Mouse (Mus musculus) stomach, postnatal 0 days (tissue): Measurements from ENCODE around the gene AC153137.1. TPM values are rescaled to one million over a fixed set of nuclear protein-coding genes. Genes with fewer than 3 reads are reported as not detected.

ENCODE experiments used
- ATAC-seq: fragments of 200-750 bp; cut with Nextera tagmentation; 2 replicates; pipeline ENCODE4 v1.8.0; 2017; ENCODE audit not compliant: low FRiP score, low TSS enrichment
- DNase-seq: peaks from one replicate; pipeline ENCODE4 v3.0.0-alpha.2; 2016; ENCODE audit warnings: low spot score
- H3K27ac ChIP-seq: fragments of 300-500 bp; sonication (generic); replicated peaks from 2 replicates; pipeline ENCODE4 v1.5.1; 2014; ENCODE audit warnings: mild to moderate bottlenecking, control low read depth
- H3K27me3 ChIP-seq: fragments of 300-500 bp; sonication (generic); 2 replicates; pipeline ENCODE4 v1.6.1; 2014; ENCODE audit warnings: low read length; ENCODE audit not compliant: control insufficient read depth, insufficient read depth
- H3K36me3 ChIP-seq: fragments of 300-500 bp; sonication (generic); 2 replicates; pipeline ENCODE4 v1.6.1; 2014; ENCODE audit warnings: low read length, mixed read lengths; ENCODE audit not compliant: control insufficient read depth, insufficient read depth
- H3K4me1 ChIP-seq: fragments of 300-500 bp; sonication (generic); replicated peaks from 2 replicates; pipeline ENCODE4 v1.6.1; 2014; ENCODE audit warnings: antibody characterized with exemption; ENCODE audit not compliant: control insufficient read depth, insufficient read depth
- H3K4me2 ChIP-seq: fragments of 300-500 bp; sonication (generic); replicated peaks from 2 replicates; pipeline ENCODE4 v1.6.1; 2014; ENCODE audit warnings: low read depth, mild to moderate bottlenecking, control low read depth, moderate library complexity
- H3K4me3 ChIP-seq: fragments of 300-500 bp; sonication (generic); 2 replicates; pipeline ENCODE4 v1.5.1; 2014; ENCODE audit warnings: low read depth, low read length, control low read depth
- H3K9ac ChIP-seq: fragments of 300-500 bp; sonication (generic); 2 replicates; pipeline ENCODE4 v1.6.1; 2014; ENCODE audit warnings: mild to moderate bottlenecking, low read length, control low read depth, mixed read lengths
- H3K9me3 ChIP-seq: fragments of 300-500 bp; sonication (generic); 2 replicates; pipeline ENCODE4 v1.6.1; 2016; ENCODE audit warnings: low read length; ENCODE audit not compliant: control insufficient read depth
- CTCF ChIP-seq: IDR thresholded peaks from 2 replicates; pipeline ENCODE4 v1.5.1; 2016; ENCODE audit warnings: antibody characterized with exemption, low read depth, mild to moderate bottlenecking, moderate library complexity
- EP300 ChIP-seq: optimal IDR thresholded peaks from 2 replicates; pipeline ENCODE3; 2016; ENCODE audit warnings: antibody characterized with exemption
- WGBS: fragments of 180-500 bp; shearing (Covaris S2); extraction: QIAGEN DNeasy Blood & Tissue Kit; methylation state at CpG from one replicate; pipeline ENCODE4 v1.1.7; 2014; 5-methylcytosine and 5-hydroxymethylcytosine counted together
- polyA plus RNA-seq: library from polyadenylated mRNA; unstranded; fragments of >200 nt; fragmentation: Nextera tagmentation; extraction: Ambion mirVana; gene quantifications from 2 replicates; pipeline ENCODE4 v1.2.1, GENCODE M21; 2015

AC153137.1 gene
- polyA plus RNA-seq, 1 experiment from 2014 or later: not detected

DNA sequence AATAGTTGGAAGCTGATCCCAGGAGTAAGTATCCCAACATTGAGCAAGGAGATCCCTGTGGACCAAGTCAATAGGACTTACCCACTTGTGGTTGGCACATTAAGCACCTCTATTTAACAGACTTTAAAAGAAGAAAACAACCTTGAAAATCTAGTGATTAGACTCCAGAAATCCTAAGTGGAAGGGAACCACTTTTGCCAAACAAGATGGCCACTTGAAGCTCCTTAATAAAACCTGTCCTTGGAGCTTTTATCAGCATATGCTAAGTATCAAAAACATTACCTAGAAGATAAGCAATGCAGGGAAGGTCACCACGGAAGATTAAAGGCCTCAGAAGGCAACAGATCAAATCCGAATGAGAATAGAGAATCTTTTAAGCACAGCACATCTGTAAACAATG, 26.0 kb downstream of the AC153137.1 start:
- Histone ChIP-seq H3K27ac (0 out of 2 replicates have a peak overlapping the region, but pooled peaks have one; percentile 18), H3K4me3 (no peak overlapping the region), H3K4me1 (no peaks in the 10 kb centered on the region), H3K9ac (no peak overlapping the region), H3K36me3 (no peaks in the 10 kb centered on the region), H3K9me3 (no peaks in the 10 kb centered on the region), H3K4me2 (no peak overlapping the region), H3K27me3 (no peaks in the 10 kb centered on the region)
- TF ChIP-seq EP300: no peak
- 65% methylated on average over 2 of the region's 2 CpGs for WGBS
- DNase-seq (no peak), ATAC-seq (no peak)

GRCm38 (mm10) chr1:30950456-30950835, 27.3 kb downstream of the AC153137.1 start:
- no peak for ATAC-seq
- H3K4me1 ChIP-seq: no peaks in the 10 kb centered on the region
- H3K36me3 ChIP-seq: no peaks in the 10 kb centered on the region; the same call in 1 of the 2 replicates
- no peaks in the 10 kb centered on the region for H3K27me3 ChIP-seq
- no peaks in the 10 kb centered on the region for H3K9me3 ChIP-seq
- WGBS: 20% methylated on average over 5 of the region's 5 CpGs
- peak overlapping the region; percentile 96; the same call in 1 of the 2 replicates for H3K4me3 ChIP-seq
- peak overlapping the region; percentile 99 for H3K27ac ChIP-seq
- peak overlapping the region; percentile 52 for H3K4me2 ChIP-seq
- peak overlapping the region; percentile 97 for H3K9ac ChIP-seq
- DNase-seq: no peak
- no peak for TF ChIP-seq EP300

GRCm38 (mm10) chr1:30949710-30950455, 27.9 kb downstream of the AC153137.1 start:
- WGBS: under 1% methylated on average over 40 of the region's 66 CpGs
- peak overlapping the region; percentile 96 for H3K4me3 ChIP-seq
- H3K27me3 ChIP-seq: no peaks in the 10 kb centered on the region
- DNase-seq (peak; percentile 97), ATAC-seq (peak; percentile 97)
- H3K9me3 ChIP-seq: no peaks in the 10 kb centered on the region
- no peaks in the 10 kb centered on the region for H3K4me1 ChIP-seq
- H3K36me3 ChIP-seq: no peaks in the 10 kb centered on the region; the same call in 1 of the 2 replicates
- peak; percentile 25 for TF ChIP-seq CTCF
- TF ChIP-seq EP300: no peak
- H3K9ac ChIP-seq: peak overlapping the region; percentile 97
- H3K4me2 ChIP-seq: peak overlapping the region; percentile 52
- H3K27ac ChIP-seq: peak overlapping the region; percentile 99

DNA sequence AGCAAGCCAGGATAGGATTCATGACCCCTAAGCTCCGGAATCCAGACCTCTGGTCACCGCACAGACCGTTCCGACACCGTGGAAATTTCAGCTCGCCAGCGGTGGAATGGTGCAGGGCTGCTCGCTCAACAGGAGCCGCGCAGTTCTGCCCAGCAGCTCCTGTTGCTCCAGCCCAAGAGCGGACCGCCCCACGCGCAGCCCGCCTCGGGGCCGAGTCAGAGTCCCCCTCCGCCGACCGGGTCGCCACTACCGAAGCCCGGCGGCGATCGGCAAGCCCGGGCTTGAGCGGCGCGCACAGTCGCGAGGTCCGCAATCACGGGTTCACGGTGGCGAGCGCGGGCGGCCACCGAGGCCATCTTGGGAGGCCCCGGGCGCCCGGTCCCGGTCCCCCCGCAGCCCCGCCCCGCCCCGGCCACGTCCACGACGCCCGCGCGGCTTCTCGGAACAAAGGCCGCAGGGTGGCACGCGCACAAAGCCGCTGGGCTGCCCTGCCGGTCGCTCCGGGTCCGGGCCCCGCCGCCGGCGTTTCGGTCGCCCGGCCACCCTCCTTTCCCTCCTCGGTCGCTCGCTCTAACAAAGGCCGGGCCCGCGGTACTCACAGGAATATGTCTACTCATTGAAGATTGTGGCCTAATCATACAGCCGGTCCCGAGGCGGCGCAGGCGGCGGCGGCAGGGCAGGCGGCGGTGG, 28.7 kb downstream of the AC153137.1 start:
- TF ChIP-seq EP300: no peak
- TF ChIP-seq CTCF: no peak
- H3K4me2 ChIP-seq: peak overlapping the region; percentile 57
- H3K27ac ChIP-seq: peak overlapping the region; percentile 99
- peaks cover 2% of the 10 kb centered on the region; the same call in 1 of the 2 replicates for H3K36me3 ChIP-seq
- no peaks in the 10 kb centered on the region for H3K27me3 ChIP-seq
- no peaks in the 10 kb centered on the region for H3K9me3 ChIP-seq
- peak overlapping the region; percentile 97 for H3K9ac ChIP-seq
- no peaks in the 10 kb centered on the region for H3K4me1 ChIP-seq
- peak; percentile 81 for DNase-seq
- WGBS: under 1% methylated on average over 61 of the region's 85 CpGs
- peak; percentile 56 for ATAC-seq
- peak overlapping the region; percentile 96 for H3K4me3 ChIP-seq

GRCm38 (mm10) chr1:30948361-30948949, 29.3 kb downstream of the AC153137.1 start:
- H3K4me3 ChIP-seq: peak overlapping the region; percentile 96
- under 1% methylated on average over 16 of the region's 16 CpGs for WGBS
- peak overlapping the region; percentile 97 for H3K9ac ChIP-seq
- H3K9me3 ChIP-seq: no peaks in the 10 kb centered on the region
- H3K4me2 ChIP-seq: peak overlapping the region; percentile 57
- H3K36me3 ChIP-seq: peaks cover 7% of the 10 kb centered on the region
- DNase-seq (peak; percentile 59), ATAC-seq (no peak)
- H3K27me3 ChIP-seq: no peaks in the 10 kb centered on the region
- H3K4me1 ChIP-seq: no peaks in the 10 kb centered on the region
- peak overlapping the region; percentile 99 for H3K27ac ChIP-seq
- TF ChIP-seq EP300: no peak
- TF ChIP-seq CTCF: peak; percentile 68
